16 mouse cellular contexts compared by ENCODE assay signal in genomic region chr9:63923190-63923717, GRCm38 (mm10).
A peak's percentile ranks its signal among the peaks of the same experiment; 100 is the strongest.
DNase-seq lines count a peak whose midpoint lies in the region; ATAC-seq and TF ChIP-seq lines count a peak whose summit lies in the region.
"Had no signal": no experiment of that assay in that cellular context is flagged by ENCODE, and none has a peak within 500 bp of the region (broad histone marks: within the 10 kb centered on the region; RNA-seq: fewer than 3 reads in every experiment).

No protein-coding gene starts in this region.

- H3K4me3 ChIP-seq in forebrain, embryonic 13.5 days = no peak overlapping the region
- H3K4me3 ChIP-seq in forebrain, embryonic 12.5 days (replicated peaks) = no peak overlapping the region
- H3K4me3 ChIP-seq in hindbrain, postnatal 0 days (ENCODE audit: low read length) = no peak overlapping the region
- H3K4me3 ChIP-seq in hindbrain, embryonic 14.5 days (replicated peaks; ENCODE audit: low read length) = no peak overlapping the region
- H3K4me3 ChIP-seq in midbrain, embryonic 13.5 days (replicated peaks) = no peak overlapping the region
- no peak overlapping the region for H3K4me3 ChIP-seq in midbrain, embryonic 10.5 days
- no peak overlapping the region for H3K4me3 ChIP-seq in forebrain, embryonic 16.5 days (replicated peaks; ENCODE audit: low read length)
- H3K4me3 ChIP-seq: embryonic facial prominence, embryonic 15.5 days; hindbrain, embryonic 13.5 days; neural tube, embryonic 15.5 days had no signal

- ATAC-seq in forebrain, embryonic 13.5 days = peak; percentile 45; the same call in 1 of the 2 replicates
- no peak for ATAC-seq in forebrain, embryonic 12.5 days (ENCODE audit: low FRiP score)
- no peak for ATAC-seq in hindbrain, postnatal 0 days
- ATAC-seq in hindbrain, embryonic 14.5 days (ENCODE audit: low FRiP score) = no peak
- ATAC-seq in midbrain, embryonic 13.5 days = peak; percentile 17; the same call in 1 of the 2 replicates
- ATAC-seq in forebrain, embryonic 16.5 days = peak; percentile 78

- H3K9ac ChIP-seq in forebrain, embryonic 13.5 days = 0 out of 2 replicates have a peak overlapping the region, but pooled peaks have one; percentile 16
- H3K9ac ChIP-seq in forebrain, embryonic 12.5 days = no peak overlapping the region
- no peak overlapping the region for H3K9ac ChIP-seq in hindbrain, postnatal 0 days (replicated peaks; ENCODE audit: low read length)
- H3K9ac ChIP-seq in hindbrain, embryonic 14.5 days = no peak overlapping the region
- H3K9ac ChIP-seq in midbrain, embryonic 13.5 days (replicated peaks) = no peak overlapping the region
- H3K9ac ChIP-seq in forebrain, embryonic 16.5 days (replicated peaks; ENCODE audit: low read depth, low read length) = no peak overlapping the region
- H3K9ac ChIP-seq: embryonic facial prominence, embryonic 15.5 days; hindbrain, embryonic 13.5 days; neural tube, embryonic 15.5 days had no signal

- H3K4me1 ChIP-seq in forebrain, embryonic 13.5 days = peaks cover 16% of the 10 kb centered on the region
- H3K4me1 ChIP-seq in forebrain, embryonic 12.5 days = peaks cover 19% of the 10 kb centered on the region
- H3K4me1 ChIP-seq in hindbrain, postnatal 0 days (ENCODE audit: insufficient read depth, low read length) = peaks cover 8% of the 10 kb centered on the region
- peaks cover 18% of the 10 kb centered on the region for H3K4me1 ChIP-seq in hindbrain, embryonic 14.5 days (replicated peaks; ENCODE audit: control insufficient read depth, insufficient read depth, low read length)
- peaks cover 17% of the 10 kb centered on the region for H3K4me1 ChIP-seq in midbrain, embryonic 13.5 days (replicated peaks)
- peaks cover 13% of the 10 kb centered on the region for H3K4me1 ChIP-seq in midbrain, embryonic 10.5 days
- peaks cover 14% of the 10 kb centered on the region for H3K4me1 ChIP-seq in forebrain, embryonic 16.5 days (replicated peaks; ENCODE audit: control insufficient read depth, insufficient read depth, low read length)

- TF ChIP-seq CTCF in hindbrain, postnatal 0 days (IDR thresholded peaks at IDR 0.05; ENCODE audit: low read depth) = no peak

- H3K27me3 ChIP-seq in forebrain, embryonic 13.5 days = peaks cover 15% of the 10 kb centered on the region
- peaks cover 27% of the 10 kb centered on the region for H3K27me3 ChIP-seq in forebrain, embryonic 12.5 days
- H3K27me3 ChIP-seq in hindbrain, postnatal 0 days (ENCODE audit: insufficient read depth, low read length) = no peaks in the 10 kb centered on the region
- H3K27me3 ChIP-seq in hindbrain, embryonic 14.5 days (ENCODE audit: control insufficient read depth, insufficient read depth, low read length) = peaks cover 5% of the 10 kb centered on the region
- H3K27me3 ChIP-seq in midbrain, embryonic 13.5 days = peaks cover 18% of the 10 kb centered on the region
- peaks cover 33% of the 10 kb centered on the region for H3K27me3 ChIP-seq in midbrain, embryonic 10.5 days (ENCODE audit: low read depth, poor library complexity, severe bottlenecking)
- peaks cover 6% of the 10 kb centered on the region for H3K27me3 ChIP-seq in forebrain, embryonic 16.5 days (replicated peaks; ENCODE audit: control insufficient read depth, insufficient read depth, low read length)

- 0 out of 2 replicates have a peak overlapping the region, but pooled peaks have one; percentile 4 for H3K27ac ChIP-seq in forebrain, embryonic 13.5 days
- no peak overlapping the region for H3K27ac ChIP-seq in forebrain, embryonic 12.5 days
- no peak overlapping the region for H3K27ac ChIP-seq in hindbrain, postnatal 0 days
- no peak overlapping the region for H3K27ac ChIP-seq in hindbrain, embryonic 14.5 days
- H3K27ac ChIP-seq in midbrain, embryonic 13.5 days = no peak overlapping the region
- no peak overlapping the region for H3K27ac ChIP-seq in midbrain, embryonic 10.5 days (replicated peaks)
- H3K27ac ChIP-seq in forebrain, embryonic 16.5 days (ENCODE audit: low read length) = no peak overlapping the region
- H3K27ac ChIP-seq: embryonic facial prominence, embryonic 15.5 days; hindbrain, embryonic 13.5 days; neural tube, embryonic 15.5 days had no signal

- H3K9me3 ChIP-seq in forebrain, embryonic 13.5 days (replicated peaks) = no peaks in the 10 kb centered on the region
- H3K9me3 ChIP-seq in forebrain, embryonic 12.5 days = no peaks in the 10 kb centered on the region
- no peaks in the 10 kb centered on the region for H3K9me3 ChIP-seq in hindbrain, postnatal 0 days (ENCODE audit: low read length)
- H3K9me3 ChIP-seq in hindbrain, embryonic 14.5 days (ENCODE audit: control insufficient read depth, low read length) = no peaks in the 10 kb centered on the region
- H3K9me3 ChIP-seq in midbrain, embryonic 13.5 days = peaks cover 4% of the 10 kb centered on the region; the same call in 1 of the 2 replicates
- no peaks in the 10 kb centered on the region for H3K9me3 ChIP-seq in midbrain, embryonic 10.5 days (replicated peaks)
- no peaks in the 10 kb centered on the region for H3K9me3 ChIP-seq in forebrain, embryonic 16.5 days (ENCODE audit: control insufficient read depth, low read length)
- H3K9me3 ChIP-seq: embryonic facial prominence, embryonic 15.5 days; hindbrain, embryonic 13.5 days; neural tube, embryonic 15.5 days had no signal

- H3K36me3 ChIP-seq in forebrain, embryonic 13.5 days (ENCODE audit: poor library complexity, severe bottlenecking) = no peaks in the 10 kb centered on the region
- no peaks in the 10 kb centered on the region for H3K36me3 ChIP-seq in forebrain, embryonic 12.5 days (replicated peaks)
- H3K36me3 ChIP-seq in hindbrain, postnatal 0 days (ENCODE audit: insufficient read depth, low read length) = no peaks in the 10 kb centered on the region
- no peaks in the 10 kb centered on the region for H3K36me3 ChIP-seq in hindbrain, embryonic 14.5 days (replicated peaks; ENCODE audit: control insufficient read depth, insufficient read depth)
- H3K36me3 ChIP-seq in midbrain, embryonic 13.5 days = no peaks in the 10 kb centered on the region
- no peaks in the 10 kb centered on the region for H3K36me3 ChIP-seq in midbrain, embryonic 10.5 days
- H3K36me3 ChIP-seq in forebrain, embryonic 16.5 days (ENCODE audit: control insufficient read depth, insufficient read depth) = no peaks in the 10 kb centered on the region
- H3K36me3 ChIP-seq: embryonic facial prominence, embryonic 15.5 days; hindbrain, embryonic 13.5 days; neural tube, embryonic 15.5 days had no signal

- H3K4me2 ChIP-seq in forebrain, embryonic 13.5 days = no peak overlapping the region
- no peak overlapping the region for H3K4me2 ChIP-seq in forebrain, embryonic 12.5 days
- H3K4me2 ChIP-seq in hindbrain, postnatal 0 days (ENCODE audit: low read depth, low read length) = no peak overlapping the region
- no peak overlapping the region for H3K4me2 ChIP-seq in hindbrain, embryonic 14.5 days (replicated peaks)
- no peak overlapping the region for H3K4me2 ChIP-seq in midbrain, embryonic 13.5 days (replicated peaks)
- H3K4me2 ChIP-seq in forebrain, embryonic 16.5 days (ENCODE audit: low read length) = no peak overlapping the region
- H3K4me2 ChIP-seq: embryonic facial prominence, embryonic 15.5 days; hindbrain, embryonic 13.5 days; neural tube, embryonic 15.5 days had no signal

- peak; percentile 41 for DNase-seq in hindbrain, postnatal 0 days (ENCODE audit: low spot score)
- no peak for DNase-seq in hindbrain, embryonic 14.5 days (ENCODE audit: low spot score)
- no peak for DNase-seq in midbrain, embryonic 10.5 days (ENCODE audit: low spot score)
- DNase-seq in frontal cortex, postnatal 14 days (ENCODE audit: low spot score in 2 of 2) = no peak
- DNase-seq: cerebellum, postnatal 36 days; kidney, adult 18-20 months; right cerebral cortex, adult 18-20 months; spleen, adult 18-20 months; thymus, postnatal 25 days had no signal

- 47% methylated on average over 9 of the region's 9 CpGs for WGBS in forebrain, embryonic 13.5 days
- 65% methylated on average over 9 of the region's 9 CpGs for WGBS in forebrain, embryonic 12.5 days
- WGBS in hindbrain, postnatal 0 days = 43% methylated on average over 9 of the region's 9 CpGs
- 52% methylated on average over 9 of the region's 9 CpGs for WGBS in hindbrain, embryonic 14.5 days
- 50% methylated on average over 9 of the region's 9 CpGs for WGBS in midbrain, embryonic 13.5 days
- WGBS in midbrain, embryonic 10.5 days = 82% methylated on average over 9 of the region's 9 CpGs
- WGBS in forebrain, embryonic 16.5 days = 26% methylated on average over 9 of the region's 9 CpGs

Comparison
In these comparisons a context has a peak if more than half of its experiments do, and no peak if none do; other contexts are left out.
1. ATAC-seq: peak in forebrain, embryonic 13.5 days (single experiment), midbrain, embryonic 13.5 days (single experiment) and forebrain, embryonic 16.5 days (single experiment); none in forebrain, embryonic 12.5 days (single experiment), hindbrain, postnatal 0 days (single experiment) and hindbrain, embryonic 14.5 days (single experiment).